ENCODE assay signal across 26 mouse cellular contexts in the genomic region with DNA sequence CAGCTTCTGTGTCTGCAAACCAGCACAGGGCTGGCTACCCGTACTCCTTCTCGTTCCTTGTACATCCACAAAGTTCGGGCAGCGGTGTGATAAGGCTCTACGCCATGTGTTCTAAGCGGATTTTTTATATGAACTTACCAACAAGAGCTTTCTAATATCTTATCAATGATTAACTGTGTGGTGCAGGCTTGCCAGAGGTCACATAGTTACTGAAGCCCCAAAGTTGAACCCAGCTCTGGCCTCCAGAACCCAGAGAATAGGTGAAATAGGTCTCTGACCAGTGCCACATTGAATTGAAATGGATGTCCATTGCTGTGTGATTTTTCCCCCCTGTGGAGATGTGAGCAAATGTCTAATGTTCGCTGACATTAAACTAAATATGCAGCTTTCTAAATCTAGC. TPM values are rescaled to one million over a fixed set of nuclear protein-coding genes. Genes with fewer than 3 reads are reported as not detected.
A peak's percentile ranks its signal among the peaks of the same experiment; 100 is the strongest.
DNase-seq lines count a peak whose midpoint lies in the region; ATAC-seq and TF ChIP-seq lines count a peak whose summit lies in the region.
"Had no signal": no experiment of that assay in that cellular context is flagged by ENCODE, and none has a peak within 500 bp of the region (broad histone marks: within the 10 kb centered on the region; RNA-seq: fewer than 3 reads in every experiment).

No protein-coding gene starts in this region.

- no peak for TF ChIP-seq CTCF in stomach, postnatal 0 days (IDR thresholded peaks at IDR 0.05; ENCODE audit: low read depth)

- TF ChIP-seq EP300 in stomach, postnatal 0 days (optimal IDR thresholded peaks at IDR 0.05): no peak

- peaks cover 39% of the 10 kb centered on the region for H3K4me1 ChIP-seq in kidney, embryonic 15.5 days
- peaks cover 28% of the 10 kb centered on the region for H3K4me1 ChIP-seq in kidney, embryonic 16.5 days (ENCODE audit: insufficient read depth, low read length)
- peaks cover 3% of the 10 kb centered on the region for H3K4me1 ChIP-seq in liver, embryonic 15.5 days (replicated peaks)
- peaks cover 2% of the 10 kb centered on the region; the same call in 1 of the 2 replicates for H3K4me1 ChIP-seq in stomach, postnatal 0 days (replicated peaks; ENCODE audit: control insufficient read depth, insufficient read depth)

- no peaks in the 10 kb centered on the region for H3K27me3 ChIP-seq in kidney, embryonic 15.5 days
- no peaks in the 10 kb centered on the region for H3K27me3 ChIP-seq in kidney, embryonic 16.5 days (ENCODE audit: insufficient read depth, low read length)
- peaks cover 51% of the 10 kb centered on the region for H3K27me3 ChIP-seq in liver, embryonic 15.5 days
- H3K27me3 ChIP-seq in stomach, postnatal 0 days (ENCODE audit: control insufficient read depth, insufficient read depth, low read length): no peaks in the 10 kb centered on the region
- H3K27me3 ChIP-seq: CH12.LX; forebrain, embryonic 15.5 days; Patski had no signal

- DNase-seq in kidney, adult 11 months: peak; percentile 56
- peak; percentile 40 to 83 for DNase-seq in kidney, adult 8-10 months
- DNase-seq in liver: no peak
- DNase-seq in kidney, postnatal 25 days: peak; percentile 45 to 54
- no peak for DNase-seq in stomach, postnatal 0 days (ENCODE audit: low spot score)
- DNase-seq: adrenal gland, postnatal 10 days; adrenal gland, postnatal 36 days; B cell, adult 2 months; cerebellum, adult 18-20 months; cerebellum, adult 9-10 months; cerebellum, postnatal 14 days; gastrocnemius, postnatal 25 days; heart, adult 18-20 months; heart, postnatal 10 days; heart, postnatal 36 days had no signal

- no peak for ATAC-seq in kidney, embryonic 15.5 days (replicated peaks; ENCODE audit: low FRiP score)
- no peak for ATAC-seq in kidney, embryonic 16.5 days (ENCODE audit: low FRiP score, low TSS enrichment)
- no peak for ATAC-seq in liver, embryonic 15.5 days (ENCODE audit: insufficient read depth)
- no peak for ATAC-seq in stomach, postnatal 0 days (ENCODE audit: low FRiP score, low TSS enrichment)
- ATAC-seq: forebrain, embryonic 15.5 days; Patski had no signal

- no peak overlapping the region for H3K4me3 ChIP-seq in kidney, embryonic 15.5 days (replicated peaks)
- H3K4me3 ChIP-seq in kidney, embryonic 16.5 days (ENCODE audit: low read length): no peak overlapping the region
- no peak overlapping the region for H3K4me3 ChIP-seq in liver, embryonic 15.5 days (replicated peaks)
- H3K4me3 ChIP-seq in stomach, postnatal 0 days (ENCODE audit: low read depth, low read length): no peak overlapping the region
- H3K4me3 ChIP-seq: forebrain, embryonic 15.5 days; heart, embryonic 12.5 days; heart, embryonic 15.5 days had no signal

- H3K27ac ChIP-seq in kidney, embryonic 15.5 days: no peak overlapping the region
- no peak overlapping the region for H3K27ac ChIP-seq in kidney, embryonic 16.5 days (ENCODE audit: low read length)
- H3K27ac ChIP-seq in liver, embryonic 15.5 days (replicated peaks): no peak overlapping the region
- no peak overlapping the region for H3K27ac ChIP-seq in stomach, postnatal 0 days (replicated peaks)
- H3K27ac ChIP-seq: forebrain, embryonic 15.5 days; heart, embryonic 15.5 days; hindbrain, embryonic 10.5 days; hindbrain, embryonic 14.5 days had no signal

- no peak overlapping the region for H3K4me2 ChIP-seq in kidney, embryonic 15.5 days
- H3K4me2 ChIP-seq in kidney, embryonic 16.5 days (replicated peaks; ENCODE audit: low read depth, low read length): no peak overlapping the region
- 0 out of 2 replicates have a peak overlapping the region, but pooled peaks have one; percentile 1 for H3K4me2 ChIP-seq in liver, embryonic 15.5 days
- H3K4me2 ChIP-seq in stomach, postnatal 0 days (replicated peaks; ENCODE audit: low read depth): no peak overlapping the region
- H3K4me2 ChIP-seq: forebrain, embryonic 15.5 days; heart, embryonic 12.5 days; heart, embryonic 15.5 days; hindbrain, embryonic 14.5 days had no signal

- no peaks in the 10 kb centered on the region for H3K36me3 ChIP-seq in kidney, embryonic 15.5 days
- no peaks in the 10 kb centered on the region for H3K36me3 ChIP-seq in kidney, embryonic 16.5 days (ENCODE audit: insufficient read depth, low read length)
- H3K36me3 ChIP-seq in liver, embryonic 15.5 days (replicated peaks): no peaks in the 10 kb centered on the region
- no peaks in the 10 kb centered on the region for H3K36me3 ChIP-seq in stomach, postnatal 0 days (ENCODE audit: control insufficient read depth, insufficient read depth, low read length)
- H3K36me3 ChIP-seq: forebrain, embryonic 15.5 days; G1E; heart, embryonic 12.5 days; heart, embryonic 15.5 days had no signal

- no peaks in the 10 kb centered on the region for H3K9me3 ChIP-seq in kidney, embryonic 15.5 days (replicated peaks)
- 0 out of 2 replicates have a peak, but pooled peaks cover 4% of the 10 kb centered on the region for H3K9me3 ChIP-seq in kidney, embryonic 16.5 days (ENCODE audit: low read length)
- no peaks in the 10 kb centered on the region for H3K9me3 ChIP-seq in liver, embryonic 15.5 days (replicated peaks)
- H3K9me3 ChIP-seq in stomach, postnatal 0 days (ENCODE audit: control insufficient read depth, low read length): no peaks in the 10 kb centered on the region
- H3K9me3 ChIP-seq: forebrain, embryonic 15.5 days; G1E; heart, embryonic 15.5 days had no signal

- WGBS in kidney, embryonic 15.5 days: 87% methylated on average over 7 of the region's 7 CpGs
- WGBS in kidney, embryonic 16.5 days: 79% methylated on average over 7 of the region's 7 CpGs
- 55% methylated on average over 7 of the region's 7 CpGs for WGBS in liver, embryonic 15.5 days (ENCODE audit: insufficient replicate concordance)
- 80% methylated on average over 7 of the region's 7 CpGs for WGBS in stomach, postnatal 0 days

- H3K9ac ChIP-seq in kidney, embryonic 15.5 days: no peak overlapping the region
- H3K9ac ChIP-seq in kidney, embryonic 16.5 days (replicated peaks; ENCODE audit: low read length): no peak overlapping the region
- no peak overlapping the region for H3K9ac ChIP-seq in liver, embryonic 15.5 days
- H3K9ac ChIP-seq in stomach, postnatal 0 days (ENCODE audit: low read length): no peak overlapping the region
- H3K9ac ChIP-seq: forebrain, embryonic 15.5 days; heart, embryonic 12.5 days; heart, embryonic 15.5 days; hindbrain, embryonic 14.5 days had no signal

RNA-seq across cellular contexts. Expression of a gene that starts 1.3 kb away (rescaled TPM):
- polyA plus RNA-seq in kidney, embryonic 15.5 days (2015; fragmentation: Nextera tagmentation; extraction: Ambion mirVana): 78.1 and 79.1 TPM in 2 replicates
- polyA plus RNA-seq in kidney, embryonic 16.5 days (2015; fragmentation: Nextera tagmentation; extraction: Ambion mirVana): 96.0 and 97.8 TPM in 2 replicates
- polyA plus RNA-seq in liver, embryonic 15.5 days (2015; fragmentation: Nextera tagmentation; extraction: Ambion mirVana): 15.7 and 17.6 TPM in 2 replicates
- polyA plus RNA-seq in stomach, postnatal 0 days (2015; fragmentation: Nextera tagmentation; extraction: Ambion mirVana): 52.3 and 52.7 TPM in 2 replicates
- polyA plus RNA-seq: G1E had no signal

Comparison
In these comparisons a context has a peak if more than half of its experiments do, and no peak if none do; other contexts are left out.
1. DNase-seq: peak in kidney, adult 11 months (single experiment), kidney, adult 8-10 months (2 of 2) and kidney, postnatal 25 days (2 of 2); none in liver (single experiment) and stomach, postnatal 0 days (single experiment).